Mouse (Mus musculus) thymus, adult 2 months (tissue): ENCODE measurements around the gene Olfr1347.

ENCODE experiments used
- CTCF ChIP-seq: fragments of 200-500 bp; IDR thresholded peaks from 2 replicates; pipeline ENCODE4 v1.5.1; 2012; ENCODE audit warnings: mild to moderate bottlenecking, control low read depth, low read length, moderate library complexity, borderline replicate concordance; ENCODE audit not compliant: control insufficient read depth, poor library complexity, insufficient read depth; ENCODE audit errors: extremely low read depth
- POLR2A ChIP-seq: fragments of 200-500 bp; IDR thresholded peaks from 2 replicates; pipeline ENCODE4 v1.6.1; 2012; ENCODE audit warnings: mild to moderate bottlenecking, low read length, control low read depth, moderate library complexity; ENCODE audit not compliant: control insufficient read depth, poor library complexity, insufficient read depth; ENCODE audit errors: extremely low read depth

DNA sequence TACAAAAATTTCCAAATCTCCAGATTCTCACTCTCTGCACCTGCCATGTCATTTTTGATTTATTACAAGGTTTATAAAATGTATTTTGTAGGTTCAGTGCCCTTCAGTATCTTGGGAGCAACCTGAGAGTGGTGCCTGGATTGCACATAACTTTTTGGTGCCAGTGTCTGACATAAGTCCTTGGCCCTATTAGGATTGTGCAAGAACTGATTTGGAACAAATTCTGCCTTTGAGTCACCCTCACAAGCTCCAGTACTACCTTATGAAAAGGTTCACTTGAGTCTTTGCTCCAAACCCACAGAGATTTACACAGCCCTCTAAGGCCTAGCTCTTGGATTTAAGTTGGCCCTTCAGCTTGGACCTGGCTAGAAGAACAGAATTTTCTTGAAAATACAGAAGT is 32.6 kb downstream of the Olfr1347 start, which contains the start of gene Olfr1346:
- TF ChIP-seq CTCF: no peak
- TF ChIP-seq POLR2A: no peak
